Mouse (Mus musculus) embryonic facial prominence, embryonic 11.5 days (tissue): ENCODE results near the gene Gm6525. TPM values are rescaled to one million over a fixed set of nuclear protein-coding genes. Genes with fewer than 3 reads are reported as not detected.

Experiments
- ATAC-seq: fragments of 200-750 bp; cut with Nextera tagmentation; replicated peaks from 2 replicates; pipeline ENCODE4 v1.8.0; 2017; ENCODE audit warnings: low read depth; ENCODE audit not compliant: insufficient number of reproducible peaks, low FRiP score, low TSS enrichment
- DNase-seq: peaks from one replicate; pipeline ENCODE4 v3.0.0-alpha.2; 2015; ENCODE audit warnings: low spot score
- H3K27ac ChIP-seq: fragments of 300-500 bp; sonication (generic); replicated peaks from 2 replicates; pipeline ENCODE4 v1.5.1; 2014; ENCODE audit warnings: mild to moderate bottlenecking, low read depth, low read length, control low read depth
- H3K27me3 ChIP-seq: fragments of 300-500 bp; sonication (generic); 2 replicates; pipeline ENCODE4 v1.6.1; 2014; ENCODE audit warnings: mild to moderate bottlenecking, low read length, moderate library complexity, mixed read lengths; ENCODE audit not compliant: control insufficient read depth, insufficient read depth
- H3K36me3 ChIP-seq: fragments of 300-500 bp; sonication (generic); replicated peaks from 2 replicates; pipeline ENCODE4 v1.6.1; 2014; ENCODE audit warnings: low read depth, mild to moderate bottlenecking, low read length, moderate library complexity, mixed read lengths; ENCODE audit not compliant: control insufficient read depth, insufficient read depth
- H3K4me1 ChIP-seq: fragments of 300-500 bp; sonication (generic); 2 replicates; pipeline ENCODE4 v1.6.1; 2014; ENCODE audit warnings: low read length, mixed read lengths; ENCODE audit not compliant: control insufficient read depth, insufficient read depth
- H3K4me2 ChIP-seq: fragments of 300-500 bp; sonication (generic); 2 replicates; pipeline ENCODE4 v1.6.1; 2014; ENCODE audit warnings: low read depth, mild to moderate bottlenecking, control low read depth, low read length, moderate library complexity
- H3K4me3 ChIP-seq: fragments of 300-500 bp; sonication (generic); 2 replicates; pipeline ENCODE4 v1.5.1; 2014; ENCODE audit warnings: low read depth, low read length, control low read depth
- H3K9ac ChIP-seq: fragments of 300-500 bp; sonication (generic); replicated peaks from 2 replicates; pipeline ENCODE4 v1.6.1; 2014; ENCODE audit warnings: mild to moderate bottlenecking, control low read depth, low read length
- H3K9me3 ChIP-seq: fragments of 300-500 bp; sonication (generic); replicated peaks from 2 replicates; pipeline ENCODE4 v1.6.1; 2016; ENCODE audit warnings: mild to moderate bottlenecking, low read length, inconsistent platforms, mixed read lengths; ENCODE audit not compliant: control insufficient read depth
- WGBS: fragments of 180-500 bp; shearing (Covaris S2); extraction: QIAGEN DNeasy Blood & Tissue Kit; methylation state at CpG from one replicate; pipeline ENCODE4 v1.1.7; 2014; 5-methylcytosine and 5-hydroxymethylcytosine counted together
- polyA plus RNA-seq: library from polyadenylated mRNA; unstranded; fragments of >200 nt; fragmentation: Nextera tagmentation; extraction: Ambion mirVana; gene quantifications from 2 replicates; pipeline ENCODE4 v1.2.1, GENCODE M21; 2014

The Gm6525 gene
- polyA plus RNA-seq, 1 experiment from 2014 or later, result 0.21 TPM

DNA sequence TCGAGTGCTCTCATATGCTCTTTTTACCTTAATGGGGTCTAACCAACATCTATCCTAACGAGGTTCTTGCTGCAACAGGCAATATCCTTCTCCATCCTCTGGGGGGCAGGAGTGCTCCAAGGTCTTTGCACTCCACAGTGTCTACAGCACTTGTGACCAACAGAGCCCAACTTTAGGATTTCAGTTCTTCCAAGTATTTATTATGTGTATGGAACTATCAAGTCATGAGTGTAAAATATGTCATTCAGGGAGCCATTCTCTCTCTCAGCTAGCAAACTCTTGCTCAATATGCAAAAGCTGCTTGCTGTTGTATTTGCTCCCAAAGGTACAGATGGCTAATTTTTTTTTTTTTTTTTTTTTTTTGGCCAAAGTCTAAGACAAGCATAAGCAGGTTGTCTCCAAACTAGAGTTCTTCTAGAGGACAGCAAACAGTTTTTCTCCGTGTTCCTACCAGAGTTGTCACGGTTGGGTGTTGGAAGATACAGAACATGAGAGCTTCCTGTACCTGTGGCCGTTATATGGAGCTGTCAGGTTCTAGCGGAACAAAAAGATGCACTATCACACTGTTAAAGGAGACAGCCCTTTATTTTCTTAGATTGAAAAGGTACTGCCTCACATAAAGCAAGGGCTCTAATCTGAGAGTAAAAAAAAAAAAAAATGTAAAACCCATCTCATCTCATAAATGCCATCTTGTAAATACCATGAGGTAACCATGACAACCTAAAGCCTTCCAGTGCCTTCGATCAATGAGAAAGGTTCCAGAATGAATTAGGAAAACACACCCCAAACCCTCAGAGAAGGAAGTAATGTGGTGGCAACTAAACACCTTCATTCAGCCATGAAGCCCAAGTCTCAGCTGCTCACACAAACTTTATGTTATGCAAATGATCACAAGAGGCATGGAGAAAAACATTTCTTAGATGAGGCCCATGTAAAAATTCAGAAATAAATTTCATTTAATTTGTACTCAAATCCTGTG lies 1.7 kb downstream of the Gm6525 start:
- H3K4me1 ChIP-seq, result no peaks in the 10 kb centered on the region
- H3K27me3 ChIP-seq, result no peaks in the 10 kb centered on the region
- DNase-seq, result peak; percentile 85
- 55% methylated on average over 7 of the region's 7 CpGs for WGBS
- H3K9ac ChIP-seq, result no peak overlapping the region
- no peaks in the 10 kb centered on the region for H3K9me3 ChIP-seq
- ATAC-seq, result 0 out of 2 replicates have a peak, but pooled peaks have one; percentile 59
- H3K36me3 ChIP-seq, result no peaks in the 10 kb centered on the region
- no peak overlapping the region for H3K4me3 ChIP-seq
- no peak overlapping the region for H3K4me2 ChIP-seq
- H3K27ac ChIP-seq, result no peak overlapping the region

DNA sequence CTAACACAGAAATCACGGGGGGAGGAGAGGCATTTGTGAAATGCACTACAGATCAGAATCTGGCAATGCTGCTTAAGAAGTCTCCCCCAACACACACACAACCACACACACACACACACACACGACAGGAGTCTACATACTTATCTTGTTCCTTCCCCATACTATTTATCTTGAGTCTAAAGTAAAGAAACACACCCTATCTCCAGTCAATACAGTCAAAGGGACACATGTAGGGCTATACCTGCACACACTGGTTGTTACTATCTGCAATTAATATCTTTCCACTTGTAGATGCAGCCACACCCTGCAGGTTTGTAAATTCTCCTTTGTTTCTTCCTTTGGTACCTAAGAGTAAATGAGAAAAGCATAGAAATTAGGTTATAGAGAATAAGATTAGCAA lies 3.9 kb downstream of the Gm6525 start:
- 75% methylated on average over 2 of the region's 2 CpGs for WGBS

DNA sequence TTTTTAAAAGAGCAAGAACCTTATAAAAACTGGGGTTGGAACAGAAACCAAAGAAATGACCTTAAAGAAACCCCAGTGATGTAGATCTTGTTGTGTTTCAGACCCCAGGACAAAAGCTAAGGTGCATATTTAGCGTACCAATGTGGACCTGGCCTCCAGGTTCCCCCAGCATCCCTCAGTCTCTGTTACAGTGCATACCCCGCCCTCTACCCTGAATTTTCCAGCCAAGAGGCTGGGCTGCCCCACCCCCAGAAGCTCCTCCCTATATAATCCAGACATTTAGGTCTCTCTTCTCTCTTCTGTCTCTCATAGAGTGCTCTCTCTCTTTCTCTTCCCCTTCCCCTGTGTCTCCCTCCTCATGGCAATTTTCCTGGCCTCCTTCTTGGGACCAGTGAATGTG lies 6.4 kb downstream of the Gm6525 start:
- no peak overlapping the region for H3K4me3 ChIP-seq
- H3K4me2 ChIP-seq, result no peak overlapping the region
- H3K27ac ChIP-seq, result no peak overlapping the region
- no peaks in the 10 kb centered on the region for H3K9me3 ChIP-seq
- H3K9ac ChIP-seq, result no peak overlapping the region
- H3K27me3 ChIP-seq, result no peaks in the 10 kb centered on the region
- no peaks in the 10 kb centered on the region for H3K4me1 ChIP-seq
- ATAC-seq, result no peak
- no peak for DNase-seq
- H3K36me3 ChIP-seq, result no peaks in the 10 kb centered on the region
- 81% methylated on average over 2 of the region's 2 CpGs for WGBS

More for the DNA sequence above, 3.9 kb downstream of the Gm6525 start:
- no peak for DNase-seq
- Histone ChIP-seq H3K4me3 (no peak overlapping the region), H3K27ac (no peak overlapping the region), H3K9me3 (no peaks in the 10 kb centered on the region), H3K4me2 (no peak overlapping the region), H3K4me1 (no peaks in the 10 kb centered on the region), H3K9ac (no peak overlapping the region), H3K36me3 (no peaks in the 10 kb centered on the region), H3K27me3 (no peaks in the 10 kb centered on the region)
- ATAC-seq, result no peak

DNA sequence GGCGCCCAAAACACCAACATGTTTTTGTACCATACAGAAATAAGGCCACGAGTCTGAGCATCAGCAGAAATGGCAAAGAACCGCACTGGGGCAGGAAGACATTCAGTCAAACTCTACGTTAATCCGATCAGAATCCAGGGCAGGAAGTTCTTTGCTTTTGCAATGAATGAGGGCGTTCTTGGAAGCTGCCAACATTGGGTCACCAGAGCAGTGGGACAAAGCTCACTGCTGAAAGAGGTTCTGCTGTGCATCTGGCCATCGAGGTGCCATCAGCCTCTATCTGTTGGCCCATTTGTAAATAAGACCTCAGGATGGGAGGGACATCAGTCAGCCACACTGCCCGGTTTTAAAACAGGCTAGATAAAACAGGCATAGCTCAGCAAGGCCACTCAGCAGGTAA lies 7.2 kb downstream of the Gm6525 start:
- 33% methylated on average over 8 of the region's 8 CpGs for WGBS
- no peaks in the 10 kb centered on the region for H3K27me3 ChIP-seq
- no peak overlapping the region for H3K4me3 ChIP-seq
- no peak overlapping the region for H3K4me2 ChIP-seq
- H3K27ac ChIP-seq, result no peak overlapping the region
- ATAC-seq, result no peak
- H3K36me3 ChIP-seq, result no peaks in the 10 kb centered on the region
- H3K4me1 ChIP-seq, result no peaks in the 10 kb centered on the region
- H3K9me3 ChIP-seq, result no peaks in the 10 kb centered on the region
- no peak for DNase-seq
- H3K9ac ChIP-seq, result no peak overlapping the region

DNA sequence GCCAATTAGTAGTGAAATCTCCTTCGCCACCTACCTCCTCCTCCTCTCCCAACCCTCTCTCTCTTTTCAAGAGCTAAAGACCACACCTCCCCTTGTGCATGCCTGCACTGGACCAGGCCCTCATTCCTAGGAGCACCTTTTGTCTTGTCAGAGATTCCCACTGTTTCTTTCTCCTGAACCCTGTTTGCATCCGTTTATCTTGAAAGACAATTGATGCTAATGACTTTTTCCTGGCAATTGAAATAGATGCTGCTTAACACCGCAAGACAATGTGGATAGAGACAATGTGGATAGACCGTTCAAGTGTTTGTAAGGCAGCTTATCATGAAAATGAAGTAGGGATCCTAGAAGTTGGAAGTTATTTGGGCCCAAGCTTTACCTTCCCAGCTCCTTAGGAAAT lies 7.8 kb downstream of the Gm6525 start:
- H3K4me2 ChIP-seq, result no peak overlapping the region
- H3K36me3 ChIP-seq, result no peaks in the 10 kb centered on the region
- DNase-seq (no peak), ATAC-seq (no peak)
- H3K27me3 ChIP-seq, result no peaks in the 10 kb centered on the region
- H3K9ac ChIP-seq, result no peak overlapping the region
- H3K4me3 ChIP-seq, result no peak overlapping the region
- no peaks in the 10 kb centered on the region for H3K4me1 ChIP-seq
- 36% methylated on average over 4 of the region's 4 CpGs for WGBS
- H3K27ac ChIP-seq, result no peak overlapping the region
- H3K9me3 ChIP-seq, result no peaks in the 10 kb centered on the region

DNA sequence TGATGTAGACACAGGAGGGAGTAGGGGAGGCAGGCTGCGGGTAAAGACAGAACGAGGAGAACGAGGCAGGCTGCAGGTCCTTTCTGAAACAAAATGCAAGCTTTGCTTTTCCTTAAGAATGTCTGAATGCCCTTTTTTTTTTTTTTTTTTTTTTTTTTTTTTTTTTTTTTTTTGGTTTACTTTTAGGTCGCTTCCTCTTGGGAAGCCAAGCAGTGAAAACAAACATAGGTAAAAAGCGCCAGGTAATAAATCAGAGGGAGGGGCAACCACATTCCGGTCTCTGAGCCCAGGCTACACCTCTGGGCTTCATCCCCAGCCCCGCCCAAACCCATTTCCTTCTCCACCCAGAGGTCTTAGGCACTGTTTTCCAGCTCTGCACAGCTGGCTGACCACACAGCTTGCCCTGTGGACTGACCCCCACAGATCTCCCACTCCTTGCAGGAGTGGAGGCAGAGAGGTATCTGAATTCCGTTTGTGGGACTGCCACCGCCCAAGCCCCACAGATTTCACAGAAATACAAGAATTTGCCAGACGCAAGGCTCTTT lies 15.8 kb downstream of the Gm6525 start:
- WGBS, result 43% methylated on average over 10 of the region's 10 CpGs

DNA sequence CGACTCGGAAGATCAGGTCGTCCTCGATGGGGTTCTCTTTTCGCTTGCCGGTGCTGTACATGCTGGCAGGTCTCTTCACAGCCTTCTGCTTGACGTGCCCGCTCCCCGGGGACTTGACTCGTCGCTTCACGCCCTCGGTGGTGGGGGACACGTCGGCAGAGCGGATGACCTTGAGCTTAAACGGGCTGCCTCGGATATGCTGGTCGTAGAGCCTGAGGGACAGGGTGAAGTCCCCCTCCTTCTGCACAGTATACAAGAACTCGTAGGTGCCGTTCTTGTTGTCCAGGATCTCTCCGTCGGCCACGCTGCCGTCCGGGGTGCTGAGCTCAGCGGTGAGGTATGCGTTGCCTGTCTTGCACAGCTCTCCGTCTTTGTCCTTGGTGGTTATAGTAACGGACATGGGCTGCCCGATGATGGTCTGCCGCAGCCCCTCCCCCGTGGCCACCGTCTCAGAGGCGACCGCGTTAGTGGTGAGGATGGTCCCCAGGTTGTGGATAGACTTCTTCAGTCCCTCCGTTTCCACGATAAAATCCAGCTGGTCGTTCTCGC lies 16.7 kb downstream of the Gm6525 start:
- peak; percentile 46 for ATAC-seq
- Histone ChIP-seq H3K9me3 (no peaks in the 10 kb centered on the region), H3K9ac (peak overlapping the region; percentile 13), H3K36me3 (no peaks in the 10 kb centered on the region), H3K4me3 (peak overlapping the region; percentile 25), H3K27me3 (no peaks in the 10 kb centered on the region), H3K4me2 (peak overlapping the region; percentile 39), H3K4me1 (0 out of 2 replicates have a peak, but pooled peaks cover 2% of the 10 kb centered on the region), H3K27ac (0 out of 2 replicates have a peak overlapping the region, but pooled peaks have one; percentile 22)
- WGBS, result 11% methylated on average over 41 of the region's 41 CpGs
- peak; percentile 24 for DNase-seq

More for the DNA sequence above, 15.8 kb downstream of the Gm6525 start:
- Histone ChIP-seq H3K4me1 (0 out of 2 replicates have a peak, but pooled peaks cover 2% of the 10 kb centered on the region), H3K9ac (no peak overlapping the region), H3K27ac (no peak overlapping the region), H3K4me2 (peak overlapping the region; percentile 39), H3K36me3 (no peaks in the 10 kb centered on the region), H3K27me3 (no peaks in the 10 kb centered on the region), H3K9me3 (no peaks in the 10 kb centered on the region), H3K4me3 (peak overlapping the region; percentile 25; the same call in 1 of the 2 replicates)
- ATAC-seq, result no peak
- no peak for DNase-seq
